Mouse (Mus musculus) midbrain, embryonic 11.5 days (tissue): ENCODE measurements around the gene Fbxw10. TPM values are rescaled to one million over a fixed set of nuclear protein-coding genes. Genes with fewer than 3 reads are reported as not detected.

Experiments used
- ATAC-seq: fragments of 200-750 bp; cut with Nextera tagmentation; 2 replicates; pipeline ENCODE4 v1.8.0; 2017; ENCODE audit warnings: moderate TSS enrichment, moderate library complexity; ENCODE audit not compliant: low FRiP score
- DNase-seq: peaks from one replicate; pipeline ENCODE4 v3.0.0; 2015; ENCODE audit warnings: low spot score; ENCODE audit errors: missing footprints
- H3K27ac ChIP-seq: fragments of 300-500 bp; sonication (generic); 2 replicates; pipeline ENCODE4 v1.5.1; 2014; ENCODE audit warnings: low read depth, low read length
- H3K27me3 ChIP-seq: fragments of 300-500 bp; sonication (generic); 2 replicates; pipeline ENCODE4 v1.6.1; 2014; ENCODE audit warnings: mild to moderate bottlenecking, low read length, moderate library complexity, mixed read lengths; ENCODE audit not compliant: control insufficient read depth, insufficient read depth
- H3K36me3 ChIP-seq: fragments of 300-500 bp; sonication (generic); 2 replicates; pipeline ENCODE4 v1.6.1; 2014; ENCODE audit warnings: mild to moderate bottlenecking, low read length, moderate library complexity, mixed read lengths; ENCODE audit not compliant: control insufficient read depth, insufficient read depth
- H3K4me1 ChIP-seq: fragments of 300-500 bp; sonication (generic); 2 replicates; pipeline ENCODE4 v1.6.1; 2014; ENCODE audit warnings: low read length; ENCODE audit not compliant: control insufficient read depth, insufficient read depth
- H3K4me2 ChIP-seq: fragments of 300-500 bp; sonication (generic); 2 replicates; pipeline ENCODE4 v1.6.1; 2014; ENCODE audit warnings: mild to moderate bottlenecking, moderate library complexity
- H3K4me3 ChIP-seq: fragments of 300-500 bp; sonication (generic); 2 replicates; pipeline ENCODE4 v1.5.1; 2014; ENCODE audit warnings: low read depth, low read length
- H3K9ac ChIP-seq: fragments of 300-500 bp; sonication (generic); 2 replicates; pipeline ENCODE4 v1.6.1; 2014; ENCODE audit warnings: low read length
- H3K9me3 ChIP-seq: fragments of 300-500 bp; sonication (generic); 2 replicates; pipeline ENCODE4 v1.6.1; 2016; ENCODE audit warnings: low read length; ENCODE audit not compliant: control insufficient read depth
- WGBS: fragments of 180-500 bp; shearing (Covaris S2); extraction: QIAGEN DNeasy Blood & Tissue Kit; methylation state at CpG from one replicate; pipeline ENCODE4 v1.1.7; 2014; 5-methylcytosine and 5-hydroxymethylcytosine counted together
- polyA plus RNA-seq: library from polyadenylated mRNA; unstranded; fragments of >200 nt; fragmentation: Nextera tagmentation; extraction: Ambion mirVana; gene quantifications from 2 replicates; pipeline ENCODE4 v1.2.1, GENCODE M21; 2014

Fbxw10 gene
- 0.45 and 0.63 TPM in 2 replicates for polyA plus RNA-seq

DNA sequence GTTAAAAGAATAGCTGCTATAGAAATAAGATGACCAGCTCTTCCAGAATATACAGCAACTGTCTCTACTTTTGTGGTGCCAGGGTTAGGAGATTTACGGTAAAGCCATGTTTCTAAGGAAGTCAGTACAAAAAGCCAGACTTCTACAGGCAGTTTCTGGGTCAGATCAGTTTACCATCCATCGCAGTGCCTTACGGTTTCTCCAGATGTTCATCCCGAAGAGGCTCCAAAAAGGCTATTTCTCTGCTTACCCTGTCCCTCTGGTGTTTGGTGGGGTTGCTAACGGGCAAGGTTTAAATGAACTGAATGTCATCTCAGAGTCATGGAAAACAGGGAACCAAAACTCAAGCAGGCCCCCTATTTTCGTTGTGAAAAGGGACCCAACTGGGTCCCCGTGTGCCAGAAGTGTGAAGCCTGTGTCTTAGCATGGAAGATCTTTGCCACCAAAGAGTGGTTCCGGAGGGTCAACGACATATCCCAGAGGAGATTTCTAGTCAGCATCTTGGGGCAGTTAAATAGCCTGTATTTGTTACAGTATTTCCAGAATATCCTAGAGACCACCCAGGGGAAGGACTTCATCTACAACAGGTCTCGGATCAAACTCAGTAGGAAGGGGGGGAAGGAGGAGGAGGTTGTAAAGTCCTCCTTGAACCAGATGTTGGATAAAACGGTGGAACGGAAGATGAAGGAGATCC, at the start of gene Fbxw10:
Fbxw10 (plus strand) TSS at position 109 of the 694 bp plus-strand sequence.
- Histone ChIP-seq H3K4me3 (no peak within 1 kb of the TSS), H3K4me2 (peak within 1 kb of the TSS; percentile 28; the same call in 1 of the 2 replicates), H3K9ac (peak within 1 kb of the TSS; percentile 41; the same call in 1 of the 2 replicates), H3K9me3 (no peaks in the 10 kb centered on the region), H3K4me1 (0 out of 2 replicates have a peak, but pooled peaks cover 4% of the 10 kb centered on the region), H3K27ac (no peak within 1 kb of the TSS), H3K27me3 (no peaks in the 10 kb centered on the region), H3K36me3 (no peaks in the 10 kb centered on the region)
- DNase-seq (peak; percentile 87), ATAC-seq (no peak)
- 33% methylated on average over 12 of the region's 12 CpGs for WGBS

DNA sequence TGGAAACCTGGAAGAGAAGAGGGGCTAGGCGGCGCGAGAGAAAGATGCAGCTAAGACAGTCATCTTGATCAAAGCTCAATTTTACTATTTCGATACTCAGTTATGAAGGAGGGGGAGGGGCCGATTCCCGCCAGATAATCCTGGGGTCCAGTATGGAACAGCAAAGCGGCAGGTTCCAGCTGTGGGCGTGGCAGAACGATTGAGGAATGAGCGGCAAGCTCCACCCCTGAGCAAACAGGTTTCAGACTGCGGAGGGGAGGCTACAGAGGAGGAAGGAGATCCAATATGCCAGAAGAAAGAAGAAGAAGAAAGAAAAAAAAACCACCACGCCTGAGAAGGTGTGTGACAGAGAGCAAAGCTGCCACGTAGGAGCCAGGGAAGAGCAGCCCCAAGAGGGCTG, 42.8 kb upstream of the Fbxw10 start:
- no peak overlapping the region for H3K4me2 ChIP-seq
- no peak overlapping the region for H3K9ac ChIP-seq
- H3K4me3 ChIP-seq, result no peak overlapping the region
- ATAC-seq (no peak), DNase-seq (no peak)
- 53% methylated on average over 13 of the region's 13 CpGs for WGBS
- H3K4me1 ChIP-seq, result no peaks in the 10 kb centered on the region
- no peak overlapping the region for H3K27ac ChIP-seq
- H3K9me3 ChIP-seq, result no peaks in the 10 kb centered on the region
- no peaks in the 10 kb centered on the region for H3K36me3 ChIP-seq
- H3K27me3 ChIP-seq, result no peaks in the 10 kb centered on the region

DNA sequence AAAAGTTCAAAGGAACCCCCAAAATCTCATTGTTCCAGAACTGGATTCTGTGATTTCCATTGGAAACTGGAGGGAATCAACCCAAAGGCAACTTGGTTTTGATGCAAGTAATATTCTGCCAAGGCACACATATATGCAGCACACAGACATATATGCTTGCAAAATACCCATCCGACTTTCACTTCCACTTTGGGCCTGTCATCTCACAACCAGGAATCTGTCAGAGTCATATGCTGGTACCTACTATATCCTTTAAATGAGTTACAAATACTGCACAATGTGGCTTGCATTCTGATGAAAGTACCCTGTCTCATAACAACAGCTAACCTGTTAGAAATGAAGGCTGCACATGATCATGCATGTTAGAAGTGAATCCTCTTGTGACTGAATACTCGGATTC, 38.9 kb upstream of the Fbxw10 start:
- Histone ChIP-seq H3K36me3 (no peaks in the 10 kb centered on the region), H3K4me3 (no peak overlapping the region), H3K4me2 (no peak overlapping the region), H3K9me3 (no peaks in the 10 kb centered on the region), H3K27ac (no peak overlapping the region), H3K4me1 (no peaks in the 10 kb centered on the region), H3K9ac (no peak overlapping the region), H3K27me3 (no peaks in the 10 kb centered on the region)
- 78% methylated on average over 2 of the region's 2 CpGs for WGBS
- no peak for ATAC-seq
- no peak for DNase-seq

DNA sequence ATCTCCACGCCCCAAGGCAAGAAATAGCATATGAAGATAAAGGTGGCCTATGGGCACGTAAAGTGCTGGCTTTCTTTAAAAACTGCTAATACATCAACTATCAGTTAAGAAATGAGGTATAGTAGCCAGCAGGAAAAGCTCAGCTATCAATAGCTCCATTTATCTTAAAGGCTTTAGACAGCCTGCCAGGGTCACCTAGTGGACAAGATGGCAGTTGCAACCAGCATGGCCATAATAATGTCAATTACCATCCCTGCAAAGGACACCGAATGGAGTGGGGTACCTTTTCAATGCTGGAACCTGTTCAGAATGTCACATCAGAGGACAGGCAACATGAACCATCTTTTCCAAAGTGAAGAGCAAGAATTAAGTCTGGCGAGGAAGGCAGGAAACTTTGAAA, 37.7 kb upstream of the Fbxw10 start:
- no peak for ATAC-seq
- H3K4me3 ChIP-seq, result no peak overlapping the region
- no peaks in the 10 kb centered on the region for H3K36me3 ChIP-seq
- H3K9me3 ChIP-seq, result no peaks in the 10 kb centered on the region
- no peak overlapping the region for H3K4me2 ChIP-seq
- no peak overlapping the region for H3K27ac ChIP-seq
- no peak overlapping the region for H3K9ac ChIP-seq
- WGBS, result 74% methylated on average over 4 of the region's 4 CpGs
- DNase-seq, result no peak
- H3K27me3 ChIP-seq, result no peaks in the 10 kb centered on the region
- no peaks in the 10 kb centered on the region; the same call in 1 of the 2 replicates for H3K4me1 ChIP-seq

DNA sequence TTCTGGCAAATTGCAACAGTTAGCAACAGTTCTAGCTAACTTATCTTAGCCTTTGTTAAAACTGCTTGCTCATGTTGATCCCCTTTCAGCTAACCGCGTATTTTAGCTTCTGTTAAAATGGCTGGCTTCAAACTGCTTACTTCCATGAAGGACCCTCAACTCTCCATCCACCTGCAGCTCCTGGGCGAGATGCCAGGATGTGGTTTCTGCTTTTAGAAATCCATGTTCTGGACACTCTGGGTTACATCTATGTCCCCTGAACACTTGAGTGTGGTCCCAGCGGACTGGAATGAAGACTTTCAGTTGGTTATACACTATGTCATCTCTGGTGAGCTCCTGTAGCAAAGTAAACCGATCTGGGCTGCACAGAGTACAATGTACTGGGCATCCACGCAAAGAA, 34.6 kb upstream of the Fbxw10 start:
- Histone ChIP-seq H3K4me1 (no peaks in the 10 kb centered on the region; the same call in 1 of the 2 replicates), H3K4me3 (no peak overlapping the region), H3K9ac (no peak overlapping the region), H3K27me3 (no peaks in the 10 kb centered on the region), H3K36me3 (no peaks in the 10 kb centered on the region), H3K4me2 (no peak overlapping the region), H3K9me3 (no peaks in the 10 kb centered on the region), H3K27ac (no peak overlapping the region)
- DNase-seq (no peak), ATAC-seq (no peak)
- WGBS, result 88% methylated on average over 6 of the region's 6 CpGs

DNA sequence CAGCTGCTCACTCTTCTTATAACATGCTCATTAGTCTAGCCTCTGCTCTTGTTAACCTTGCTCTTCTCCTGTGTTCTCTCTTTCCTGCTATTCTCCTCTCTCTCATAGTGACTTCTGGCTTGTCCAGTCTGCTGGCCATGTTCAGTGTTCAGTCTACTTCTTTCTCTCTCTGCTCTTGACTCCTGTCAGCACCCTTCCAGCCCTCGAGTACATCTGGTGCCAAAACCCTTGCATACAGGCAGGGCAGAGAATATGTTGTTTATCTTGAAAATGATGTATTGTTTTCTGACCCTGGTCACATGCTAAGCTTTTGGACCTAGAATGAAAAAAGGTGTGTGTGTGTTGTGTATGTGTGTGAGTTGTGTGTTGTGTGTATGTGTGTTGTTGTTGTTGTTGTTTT, 33.4 kb upstream of the Fbxw10 start:
- no peaks in the 10 kb centered on the region for H3K9me3 ChIP-seq
- H3K4me2 ChIP-seq, result no peak overlapping the region
- 66% methylated on average over 1 of the region's 1 CpGs for WGBS
- H3K27ac ChIP-seq, result no peak overlapping the region
- ATAC-seq (no peak), DNase-seq (no peak)
- no peaks in the 10 kb centered on the region; the same call in 1 of the 2 replicates for H3K4me1 ChIP-seq
- H3K4me3 ChIP-seq, result no peak overlapping the region
- no peaks in the 10 kb centered on the region for H3K36me3 ChIP-seq
- H3K27me3 ChIP-seq, result no peaks in the 10 kb centered on the region
- H3K9ac ChIP-seq, result no peak overlapping the region

DNA sequence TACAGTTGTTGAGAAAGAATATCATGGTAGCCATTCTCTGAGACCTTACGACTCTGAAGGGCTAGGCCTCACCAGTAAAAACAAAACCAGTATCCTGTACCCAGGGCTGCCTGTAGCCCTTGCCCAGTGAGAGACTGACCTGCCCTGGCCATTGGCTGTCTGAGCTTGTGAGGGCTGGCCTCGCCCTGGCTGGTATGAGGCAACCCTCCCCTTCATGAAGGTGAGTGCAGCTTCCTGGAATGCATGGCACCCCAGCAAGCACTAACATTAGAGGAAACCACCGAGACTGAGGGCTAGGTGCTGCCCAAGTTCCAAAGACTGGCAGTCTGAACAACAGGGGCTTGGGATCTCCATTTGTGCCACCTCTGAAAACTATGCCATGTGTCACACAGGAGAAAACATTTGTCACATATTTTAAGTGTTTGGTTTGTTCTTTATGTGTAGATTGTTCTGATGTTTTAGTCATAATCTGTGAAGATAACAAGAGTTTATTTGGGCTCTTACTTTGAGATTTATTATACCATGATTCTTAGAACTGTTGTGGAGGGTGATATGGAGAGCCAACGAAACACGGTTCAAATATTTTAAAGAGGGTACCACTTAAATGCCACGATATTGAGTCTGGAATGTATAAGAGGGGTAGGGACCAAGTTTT, 32.8 kb upstream of the Fbxw10 start:
- Histone ChIP-seq H3K27me3 (no peaks in the 10 kb centered on the region), H3K4me3 (no peak overlapping the region), H3K36me3 (no peaks in the 10 kb centered on the region), H3K27ac (no peak overlapping the region), H3K4me1 (no peaks in the 10 kb centered on the region; the same call in 1 of the 2 replicates), H3K9me3 (no peaks in the 10 kb centered on the region), H3K9ac (no peak overlapping the region), H3K4me2 (no peak overlapping the region)
- 72% methylated on average over 6 of the region's 6 CpGs for WGBS
- DNase-seq, result no peak
- ATAC-seq, result no peak

DNA sequence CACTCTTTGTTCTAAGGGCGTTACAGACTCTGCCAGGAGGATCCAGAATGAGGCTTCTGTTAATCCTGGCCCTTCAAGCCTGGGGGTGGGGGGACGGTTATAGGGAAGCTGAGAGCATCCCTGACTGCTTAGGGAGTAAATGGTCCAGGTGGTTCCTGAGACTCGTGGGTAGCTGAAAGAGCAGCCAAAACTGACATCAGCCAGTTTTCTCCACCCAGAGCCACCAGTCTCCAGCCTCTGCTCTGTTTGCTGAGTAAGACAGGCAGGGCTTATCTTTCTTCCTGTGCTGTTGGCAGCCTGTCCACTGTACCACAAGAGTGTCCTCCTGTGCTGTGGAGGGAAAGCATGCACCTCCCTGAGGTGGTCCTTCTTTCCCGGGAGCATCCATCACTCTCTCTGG, 32.2 kb upstream of the Fbxw10 start:
- no peak overlapping the region for H3K9ac ChIP-seq
- H3K4me3 ChIP-seq, result no peak overlapping the region
- DNase-seq, result no peak
- no peaks in the 10 kb centered on the region for H3K36me3 ChIP-seq
- ATAC-seq, result no peak
- no peaks in the 10 kb centered on the region for H3K27me3 ChIP-seq
- 67% methylated on average over 4 of the region's 4 CpGs for WGBS
- no peak overlapping the region for H3K4me2 ChIP-seq
- H3K27ac ChIP-seq, result no peak overlapping the region
- no peaks in the 10 kb centered on the region; the same call in 1 of the 2 replicates for H3K4me1 ChIP-seq
- H3K9me3 ChIP-seq, result no peaks in the 10 kb centered on the region

DNA sequence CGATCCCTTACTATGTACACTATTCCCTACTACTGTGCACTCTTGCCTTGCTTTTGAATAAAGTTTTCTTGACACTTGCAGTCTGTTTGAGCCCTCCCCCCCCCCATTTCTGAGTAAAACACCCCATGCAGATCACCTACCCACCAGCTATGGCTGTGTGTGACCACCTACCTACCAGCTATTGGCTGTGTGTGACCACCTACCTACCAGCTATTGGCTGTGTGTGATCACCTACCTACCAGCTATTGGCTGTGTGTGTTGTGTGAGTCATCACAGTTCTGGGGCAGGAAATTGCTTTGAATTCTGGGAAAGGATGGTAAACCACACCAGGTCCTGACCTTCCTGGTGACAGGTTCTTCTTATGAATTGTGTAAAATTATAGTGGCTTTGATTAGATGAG, 31.4 kb upstream of the Fbxw10 start:
- no peak overlapping the region for H3K9ac ChIP-seq
- no peak for DNase-seq
- WGBS, result 91% methylated on average over 1 of the region's 1 CpGs
- H3K27ac ChIP-seq, result no peak overlapping the region
- ATAC-seq, result no peak
- H3K9me3 ChIP-seq, result no peaks in the 10 kb centered on the region
- no peak overlapping the region for H3K4me3 ChIP-seq
- H3K4me1 ChIP-seq, result peaks cover 4% of the 10 kb centered on the region; the same call in 1 of the 2 replicates
- no peaks in the 10 kb centered on the region for H3K36me3 ChIP-seq
- H3K4me2 ChIP-seq, result no peak overlapping the region
- H3K27me3 ChIP-seq, result no peaks in the 10 kb centered on the region
